Mouse (Mus musculus) right cerebral cortex, adult 18-20 months (tissue): ENCODE measurements at regions not wholly inside any gene's neighbourhood (a gene's known extent, or its start where the extent isn't known, plus 50 kb on each side); places are given as distances from the start of the nearest gene placed in this dataset.
"Not testable (repeated sequence)": the region's sequence is repeated elsewhere in the genome, so short reads cannot be mapped to it uniquely, and the experiment has no call there.

Experiments used
- DNase-seq: peaks from one replicate; pipeline ENCODE4 v3.0.0; 2022; ENCODE audit warnings: mixed read lengths

DNA sequence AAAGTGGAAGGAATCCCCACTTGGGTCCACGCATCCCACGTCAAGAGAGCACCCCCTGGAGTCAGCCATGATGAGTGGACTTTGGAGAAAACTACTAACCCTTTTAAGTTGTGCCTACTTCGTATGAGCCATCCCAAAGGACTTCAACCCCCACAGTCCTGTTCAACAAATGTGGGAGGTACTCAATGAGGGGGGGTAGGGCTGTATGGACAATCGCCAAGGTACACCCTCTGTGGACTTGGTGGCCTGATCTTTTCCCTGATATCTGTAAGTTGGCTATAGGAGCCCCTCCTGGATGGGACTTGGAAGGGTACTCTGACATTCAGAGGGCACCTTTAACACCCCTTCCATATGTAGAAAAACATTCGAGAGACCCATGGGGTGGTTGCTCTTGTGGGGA is 256.5 kb upstream of the Olfr161 start:
- not testable (repeated sequence) for DNase-seq

DNA sequence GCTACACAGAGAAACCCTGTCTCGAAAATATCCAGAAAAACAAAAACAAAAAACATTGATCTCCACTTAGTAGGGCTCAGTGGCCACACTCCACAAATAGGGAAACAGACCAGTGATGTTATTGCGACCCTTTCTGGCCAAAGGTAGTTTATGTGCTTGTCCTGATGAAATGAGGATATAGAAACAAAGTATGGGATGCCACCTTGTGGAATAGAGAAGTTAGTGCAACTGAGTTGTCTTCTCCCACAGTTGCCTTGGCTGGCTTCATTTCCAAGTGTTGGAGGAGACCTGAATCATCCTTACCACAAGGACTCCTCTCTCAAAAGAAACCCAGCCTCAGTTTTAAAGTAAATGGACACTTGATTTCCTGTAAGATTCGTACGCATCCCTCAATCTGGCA is 247.5 kb upstream of the Olfr161 start:
- DNase-seq: not testable (repeated sequence)

DNA sequence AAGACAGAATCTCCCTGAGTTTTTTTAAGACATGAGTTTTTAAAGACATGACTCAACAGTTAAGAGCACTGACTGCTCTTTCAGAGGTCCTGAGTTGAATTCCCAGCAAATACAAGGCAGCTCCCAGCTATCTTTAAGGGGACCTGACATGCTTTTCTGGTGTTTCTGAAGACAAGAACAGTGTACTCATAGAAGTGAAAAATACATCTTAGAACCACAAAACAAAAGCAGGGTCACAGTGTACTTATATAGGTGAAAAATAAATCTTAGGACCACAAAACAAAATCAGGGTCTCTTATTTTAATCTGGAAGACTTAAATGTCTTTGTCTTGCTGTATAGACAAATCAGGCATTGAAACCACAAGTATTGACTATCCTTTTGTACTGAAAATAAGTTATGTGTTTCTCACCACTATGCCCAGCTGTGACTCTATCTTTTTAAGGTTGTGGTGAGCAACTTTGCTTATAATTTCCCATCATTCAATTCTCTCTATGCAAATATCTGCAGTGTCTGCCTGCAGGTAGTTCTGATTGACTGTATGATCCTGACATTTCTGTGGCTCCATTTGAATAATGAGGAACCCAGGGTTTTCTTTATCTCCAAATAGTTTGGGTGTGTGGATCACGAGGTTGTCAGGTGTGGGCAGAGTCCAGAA is 246.0 kb upstream of the Olfr161 start:
- not testable (repeated sequence) for DNase-seq

DNA sequence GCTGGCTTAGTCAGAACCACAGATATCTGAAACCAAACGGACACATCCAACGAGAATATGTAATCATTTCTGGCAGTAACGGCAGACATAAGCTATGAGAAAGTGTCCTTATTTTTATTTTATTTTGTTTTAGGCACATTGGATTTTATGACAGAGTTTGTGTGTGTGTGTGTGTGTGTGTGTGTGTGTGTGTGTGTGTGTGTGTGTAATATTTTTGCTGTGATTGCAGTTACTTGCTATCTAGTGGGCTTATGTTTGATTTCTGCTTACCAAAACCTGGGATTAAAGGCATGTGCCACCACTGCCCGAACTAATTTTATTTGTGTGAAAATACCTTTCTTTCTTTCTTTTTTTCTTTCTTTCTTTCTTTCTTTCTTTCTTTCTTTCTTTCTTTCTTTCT is 241.5 kb upstream of the Olfr161 start:
- DNase-seq: not testable (repeated sequence)

DNA sequence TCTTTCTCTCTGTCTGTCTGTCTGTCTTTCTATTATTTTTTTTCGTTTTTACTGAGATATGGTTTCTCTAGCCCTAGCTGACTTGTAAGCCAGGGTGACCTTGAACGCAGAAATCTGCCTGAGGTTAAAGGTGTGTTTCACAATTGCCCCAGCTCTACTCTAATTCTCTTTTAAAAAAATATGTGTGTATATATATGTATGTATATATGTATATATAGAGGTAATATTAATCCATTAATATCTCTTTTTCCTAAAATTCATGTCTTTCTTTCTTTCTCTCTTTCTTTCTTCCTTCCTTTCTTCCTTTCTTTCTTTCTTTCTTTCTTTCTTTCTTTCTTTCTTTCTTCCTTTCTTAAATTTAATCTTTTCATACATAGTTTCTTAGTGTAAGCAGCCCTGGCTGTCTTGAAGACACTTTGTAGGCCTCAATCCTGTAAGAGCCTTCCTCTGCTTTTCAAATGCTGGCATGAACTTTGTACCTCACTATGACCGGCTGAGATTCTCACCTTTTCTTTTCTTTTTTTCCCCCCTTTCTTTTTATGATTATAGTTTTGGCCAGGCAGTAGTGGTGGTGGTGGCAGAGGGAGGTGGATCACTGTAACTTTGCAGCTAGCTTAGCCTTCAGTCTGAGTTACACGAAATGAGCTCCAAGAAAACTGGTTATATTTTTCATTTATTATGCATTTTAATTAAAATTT is 240.8 kb upstream of the Olfr161 start:
- not testable (repeated sequence) for DNase-seq

DNA sequence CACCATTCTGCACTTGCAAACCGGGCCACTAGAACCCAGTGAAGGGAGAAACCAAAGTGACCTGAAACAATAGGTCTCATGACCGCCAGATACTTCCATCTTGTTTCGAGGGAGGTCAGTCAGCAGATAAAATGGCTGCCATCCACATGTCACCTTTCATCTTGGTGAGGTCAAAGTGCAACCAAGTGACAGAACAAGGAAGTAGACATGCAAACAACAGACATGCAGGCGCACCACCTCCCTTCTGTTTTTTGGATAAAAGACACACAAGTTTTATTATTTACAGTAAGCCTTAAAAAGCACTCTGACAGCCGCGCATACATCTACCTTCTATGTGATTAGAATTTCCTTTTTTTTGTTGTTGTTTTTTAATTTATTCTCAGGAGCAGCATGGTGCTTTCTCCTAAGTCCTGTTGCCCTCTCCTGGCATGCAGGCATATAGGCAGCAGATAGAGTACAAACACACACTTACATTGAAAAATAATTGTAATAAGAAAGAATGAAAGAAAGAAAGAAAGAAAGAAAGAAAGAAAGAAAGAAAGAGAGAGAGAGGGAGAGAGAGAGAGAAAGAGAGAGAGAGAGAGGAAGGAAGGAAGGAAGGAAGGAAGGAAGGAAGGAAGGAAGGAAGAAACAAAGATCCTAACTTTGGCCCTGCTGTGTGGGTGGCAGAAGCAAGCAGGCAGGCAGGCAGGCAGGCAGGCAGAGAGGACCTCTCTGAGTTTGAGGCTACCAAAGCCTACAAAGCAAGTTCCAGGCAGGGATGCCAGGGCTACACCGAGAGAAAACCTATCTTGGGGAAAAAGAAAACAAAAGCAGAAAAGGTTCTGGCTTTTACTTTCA is 240.0 kb upstream of the Olfr161 start:
- DNase-seq: not testable (repeated sequence)

DNA sequence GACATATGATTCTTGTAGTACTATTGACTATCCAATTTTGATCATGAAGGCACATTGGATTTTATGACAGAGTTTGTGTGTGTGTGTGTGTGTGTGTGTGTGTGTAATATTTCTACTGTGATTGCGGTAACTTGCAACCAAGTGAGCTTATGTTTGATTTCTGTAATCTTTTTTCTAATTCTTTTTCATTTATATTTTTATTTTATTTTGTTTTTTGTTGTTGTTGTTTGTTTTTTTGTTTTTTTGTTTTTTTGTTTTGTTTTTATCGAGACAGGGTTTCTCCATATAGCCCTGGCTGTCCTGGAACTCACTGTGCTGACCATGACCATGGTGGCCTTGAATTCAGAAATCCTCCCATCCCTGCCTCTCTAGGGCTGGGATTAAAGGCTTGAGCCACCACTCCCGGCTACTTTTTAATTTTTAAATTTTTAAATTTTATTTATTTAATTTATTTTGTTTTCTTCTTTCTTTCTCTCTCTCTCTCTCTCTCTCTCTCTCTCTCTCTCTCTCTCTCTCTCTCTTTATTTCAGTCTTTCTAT is 239.3 kb upstream of the Olfr161 start:
- peak; percentile 0 for DNase-seq
